Mouse (Mus musculus) megakaryocyte, embryonic 14.5 days (primary cell): ENCODE results near the gene Itga9. TPM values are rescaled to one million over a fixed set of nuclear protein-coding genes. Genes with fewer than 3 reads are reported as not detected.

Experiments used
- H3K27me3 ChIP-seq: replicated peaks from 2 replicates; pipeline ENCODE3; 2012; ENCODE audit warnings: inconsistent platforms
- H3K36me3 ChIP-seq: replicated peaks from 2 replicates; pipeline ENCODE3; 2012; ENCODE audit warnings: low read length, inconsistent platforms, mixed read lengths
- H3K4me1 ChIP-seq: 2 replicates; pipeline ENCODE4 v1.6.1; 2012; ENCODE audit warnings: inconsistent platforms
- H3K4me3 ChIP-seq: replicated peaks from 2 replicates; pipeline ENCODE3; 2012; ENCODE audit warnings: moderate library complexity, mild to moderate bottlenecking, inconsistent platforms
- H3K9me3 ChIP-seq: 2 replicates; pipeline ENCODE4 v1.6.1; 2012; ENCODE audit warnings: inconsistent platforms
- FLI1 ChIP-seq: IDR thresholded peaks from 2 replicates; pipeline ENCODE4 v1.6.1; 2012; ENCODE audit warnings: low read length, inconsistent platforms, mixed read lengths
- GATA1 ChIP-seq: IDR thresholded peaks from 3 replicates; pipeline ENCODE4 v1.6.1; 2012; ENCODE audit warnings: mixed read lengths, low read length, inconsistent platforms, borderline replicate concordance
- polyA plus RNA-seq: library from polyadenylated mRNA; stranded (reverse); fragments of >175 nt; gene quantifications from 2 replicates; pipeline ENCODE4 v1.2.3, GENCODE M21; 2012; ENCODE audit warnings: low replicate concordance; ENCODE audit not compliant: insufficient read depth

Gene Itga9
- polyA plus RNA-seq, 1 experiment: 0.30 TPM

- peaks cover 3% of the 10 kb centered on the region; the same call in 1 of the 2 replicates for H3K4me1 ChIP-seq
- no peak for TF ChIP-seq FLI1
- no peak for TF ChIP-seq GATA1
- no peak overlapping the region for H3K4me3 ChIP-seq
- H3K27me3 ChIP-seq: peaks cover 34% of the 10 kb centered on the region
- H3K36me3 ChIP-seq: no peaks in the 10 kb centered on the region
- peaks cover 18% of the 10 kb centered on the region for H3K9me3 ChIP-seq
Measured at GRCm38 (mm10) chr9:118663938-118664337, 57.4 kb downstream of the Itga9 start.

- peaks cover 29% of the 10 kb centered on the region for H3K27me3 ChIP-seq
- H3K4me1 ChIP-seq: peaks cover 3% of the 10 kb centered on the region; the same call in 1 of the 2 replicates
- no peak for TF ChIP-seq GATA1
- no peak for TF ChIP-seq FLI1
- H3K36me3 ChIP-seq: no peaks in the 10 kb centered on the region
- H3K4me3 ChIP-seq: no peak overlapping the region
- H3K9me3 ChIP-seq: peaks cover 21% of the 10 kb centered on the region
Measured at GRCm38 (mm10) chr9:118666069-118666468, 59.6 kb downstream of the Itga9 start.

- Histone ChIP-seq H3K9me3 (peaks cover 18% of the 10 kb centered on the region), H3K4me3 (no peak overlapping the region), H3K27me3 (peaks cover 35% of the 10 kb centered on the region), H3K36me3 (no peaks in the 10 kb centered on the region), H3K4me1 (peaks cover 8% of the 10 kb centered on the region)
- no peak for TF ChIP-seq FLI1
- no peak for TF ChIP-seq GATA1
Measured at GRCm38 (mm10) chr9:118669696-118670095, 63.2 kb downstream of the Itga9 start.

GRCm38 (mm10) chr9:118674277-118674676, 67.8 kb downstream of the Itga9 start:
- Histone ChIP-seq H3K4me1 (peaks cover 42% of the 10 kb centered on the region), H3K9me3 (peaks cover 3% of the 10 kb centered on the region; the same call in 1 of the 2 replicates), H3K27me3 (peaks cover 57% of the 10 kb centered on the region), H3K36me3 (no peaks in the 10 kb centered on the region), H3K4me3 (peak overlapping the region; percentile 77)
- TF ChIP-seq GATA1 (no peak), FLI1 (no peak)

- no peaks in the 10 kb centered on the region for H3K36me3 ChIP-seq
- H3K4me3 ChIP-seq: no peak overlapping the region
- H3K4me1 ChIP-seq: peaks cover 42% of the 10 kb centered on the region
- peaks cover 3% of the 10 kb centered on the region; the same call in 1 of the 2 replicates for H3K9me3 ChIP-seq
- no peak for TF ChIP-seq FLI1
- TF ChIP-seq GATA1: no peak
- H3K27me3 ChIP-seq: peaks cover 62% of the 10 kb centered on the region
Measured at GRCm38 (mm10) chr9:118674761-118675160, 68.3 kb downstream of the Itga9 start.

GRCm38 (mm10) chr9:118675573-118676170, 69.2 kb downstream of the Itga9 start:
- Histone ChIP-seq H3K9me3 (peaks cover 3% of the 10 kb centered on the region; the same call in 1 of the 2 replicates), H3K36me3 (no peaks in the 10 kb centered on the region), H3K4me1 (peaks cover 42% of the 10 kb centered on the region), H3K27me3 (peaks cover 69% of the 10 kb centered on the region), H3K4me3 (peak overlapping the region; percentile 47)
- TF ChIP-seq GATA1: no peak

- H3K4me3 ChIP-seq: no peak overlapping the region
- TF ChIP-seq GATA1 (no peak), FLI1 (no peak)
- no peaks in the 10 kb centered on the region for H3K36me3 ChIP-seq
- H3K9me3 ChIP-seq: no peaks in the 10 kb centered on the region
- peaks cover 70% of the 10 kb centered on the region for H3K27me3 ChIP-seq
- peaks cover 46% of the 10 kb centered on the region for H3K4me1 ChIP-seq
Measured at GRCm38 (mm10) chr9:118676692-118677091, 70.2 kb downstream of the Itga9 start.

GRCm38 (mm10) chr9:118677349-118677748, 70.9 kb downstream of the Itga9 start:
- TF ChIP-seq GATA1: no peak
- no peak for TF ChIP-seq FLI1
- no peaks in the 10 kb centered on the region for H3K9me3 ChIP-seq
- no peaks in the 10 kb centered on the region for H3K36me3 ChIP-seq

GRCm38 (mm10) chr9:118678020-118678750, 71.7 kb downstream of the Itga9 start:
- Histone ChIP-seq H3K4me3 (no peak overlapping the region), H3K27me3 (peaks cover 70% of the 10 kb centered on the region), H3K9me3 (no peaks in the 10 kb centered on the region), H3K36me3 (no peaks in the 10 kb centered on the region), H3K4me1 (peaks cover 59% of the 10 kb centered on the region)
- TF ChIP-seq GATA1: no peak
- TF ChIP-seq FLI1: no peak

More at GRCm38 (mm10) chr9:118677349-118677748, 70.9 kb downstream of the Itga9 start:
- H3K4me3 ChIP-seq: no peak overlapping the region
- peaks cover 52% of the 10 kb centered on the region for H3K4me1 ChIP-seq
- peaks cover 68% of the 10 kb centered on the region for H3K27me3 ChIP-seq

GRCm38 (mm10) chr9:118678759-118679158, 72.3 kb downstream of the Itga9 start:
- peaks cover 69% of the 10 kb centered on the region for H3K27me3 ChIP-seq

More at GRCm38 (mm10) chr9:118678759-118679158, 72.3 kb downstream of the Itga9 start:
- no peak for TF ChIP-seq GATA1
- no peak for TF ChIP-seq FLI1
- no peaks in the 10 kb centered on the region for H3K9me3 ChIP-seq
- no peaks in the 10 kb centered on the region for H3K36me3 ChIP-seq
- no peak overlapping the region for H3K4me3 ChIP-seq
- H3K4me1 ChIP-seq: peaks cover 59% of the 10 kb centered on the region
